Mouse (Mus musculus): ENCODE results near the gene E2f1. TPM values are rescaled to one million over a fixed set of nuclear protein-coding genes. Genes with fewer than 3 reads are reported as not detected.

The E2f1 gene
- polyA plus RNA-seq (2015; fragmentation: Nextera tagmentation; extraction: Ambion mirVana), result 7.3 and 7.4 TPM in 2 replicates

DNA sequence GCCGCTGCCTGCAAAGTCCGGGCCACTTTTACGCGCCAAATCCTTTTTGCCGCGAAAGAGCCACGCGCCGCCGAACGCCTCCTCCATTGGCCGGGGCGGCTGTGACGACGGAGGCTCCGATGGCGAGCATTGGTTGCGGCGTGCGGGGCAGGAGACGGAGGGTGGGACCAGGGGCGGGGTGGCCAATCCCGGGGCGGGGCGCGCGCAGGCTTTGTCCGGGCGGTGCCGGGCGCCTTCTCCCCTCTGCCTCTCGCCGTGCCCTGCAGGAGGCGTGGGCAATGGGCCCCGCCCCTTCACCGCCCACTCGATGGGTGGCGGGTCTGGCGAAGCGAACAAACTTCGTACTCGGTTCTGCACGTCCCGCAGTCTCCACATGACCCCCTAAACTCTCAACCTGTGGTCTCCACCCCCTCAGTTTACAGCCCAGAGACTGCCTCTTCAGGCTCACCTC, at the start of gene E2f1:
Gene E2f1, minus strand, starts transcription at position 57 of the 451 bp plus-strand sequence.
- DNase-seq, result peak; percentile 99
- TF ChIP-seq EP300 (IDR thresholded peaks at IDR 0.05; ENCODE audit: low read depth) (no peak), CTCF (IDR thresholded peaks at IDR 0.05; ENCODE audit: low read depth) (peak; percentile 33)

DNA sequence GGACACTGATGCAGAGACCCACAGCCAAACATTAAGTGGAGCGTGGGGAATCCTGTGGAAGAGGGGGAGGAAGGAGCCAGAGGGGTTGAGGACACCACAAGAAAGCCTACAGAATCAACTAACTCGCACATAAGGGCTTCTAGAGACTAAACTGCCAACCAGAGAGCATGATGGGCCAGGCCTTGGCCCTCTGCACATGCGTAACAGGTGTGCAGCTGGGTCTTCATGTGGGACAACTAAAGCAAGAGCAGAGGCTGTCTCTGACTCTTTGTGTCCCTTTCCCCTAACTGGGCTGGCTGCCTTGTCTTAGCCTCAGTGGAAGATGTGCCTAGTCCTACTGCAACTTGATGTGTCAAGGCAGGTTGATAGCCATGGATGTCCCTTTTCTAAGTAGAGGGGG, 47.4 kb upstream of the E2f1 start:
- H3K4me2 ChIP-seq (ENCODE audit: low read depth, low read length), result no peak overlapping the region
- DNase-seq (no peak), ATAC-seq (no peak)
- H3K4me3 ChIP-seq (ENCODE audit: low read depth, low read length), result no peak overlapping the region
- TF ChIP-seq CTCF (IDR thresholded peaks at IDR 0.05; ENCODE audit: low read depth) (no peak), EP300 (IDR thresholded peaks at IDR 0.05; ENCODE audit: low read depth) (no peak)
- H3K27me3 ChIP-seq (ENCODE audit: insufficient read depth, low read length), result no peaks in the 10 kb centered on the region
- peaks cover 24% of the 10 kb centered on the region for H3K4me1 ChIP-seq (ENCODE audit: insufficient read depth)
- no peaks in the 10 kb centered on the region for H3K36me3 ChIP-seq (replicated peaks; ENCODE audit: insufficient read depth, low read length)
- no peak overlapping the region for H3K27ac ChIP-seq (ENCODE audit: low read depth)
- 89% methylated on average over 3 of the region's 3 CpGs for WGBS (ENCODE audit: insufficient replicate concordance)
- H3K9ac ChIP-seq (replicated peaks), result no peak overlapping the region
- H3K9me3 ChIP-seq (ENCODE audit: low read length), result no peaks in the 10 kb centered on the region

More for the DNA sequence above, at the start of gene E2f1:
- H3K4me1 ChIP-seq (ENCODE audit: insufficient read depth), result peaks cover 40% of the 10 kb centered on the region
- peak within 1 kb of the TSS; percentile 76 for H3K9ac ChIP-seq (replicated peaks)
- peak within 1 kb of the TSS; percentile 88 for H3K4me3 ChIP-seq (ENCODE audit: low read depth, low read length)
- H3K27ac ChIP-seq (ENCODE audit: low read depth), result peak within 1 kb of the TSS; percentile 90
- ATAC-seq, result peak; percentile 97
- H3K27me3 ChIP-seq (ENCODE audit: insufficient read depth, low read length), result no peaks in the 10 kb centered on the region
- H3K36me3 ChIP-seq (replicated peaks; ENCODE audit: insufficient read depth, low read length), result 0 out of 2 replicates have a peak, but pooled peaks cover 2% of the 10 kb centered on the region
- WGBS (ENCODE audit: insufficient replicate concordance), result 1% methylated on average over 24 of the region's 44 CpGs
- H3K9me3 ChIP-seq (ENCODE audit: low read length), result no peaks in the 10 kb centered on the region
- H3K4me2 ChIP-seq (ENCODE audit: low read depth, low read length), result peak within 1 kb of the TSS; percentile 98

DNA sequence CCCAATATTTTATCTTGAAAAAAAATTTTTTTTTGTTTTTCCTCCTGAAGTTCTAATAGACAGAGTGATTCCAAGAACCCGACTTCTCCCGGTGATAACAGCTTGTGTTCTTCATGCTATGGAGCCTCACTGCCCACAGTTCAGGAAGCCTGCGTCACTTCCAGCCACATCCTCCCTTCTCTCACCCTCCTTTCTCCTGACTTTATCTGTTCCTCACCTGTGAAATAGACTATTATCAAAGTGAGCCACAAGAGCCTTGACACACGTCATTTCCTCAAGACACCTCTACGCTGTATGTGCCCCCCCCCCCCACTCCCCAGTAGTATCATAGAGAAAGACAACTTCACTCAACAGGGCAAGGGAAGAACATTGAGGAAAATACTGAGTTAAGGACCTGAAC, 46.0 kb upstream of the E2f1 start:
- H3K4me2 ChIP-seq (ENCODE audit: low read depth, low read length), result peak overlapping the region; percentile 50
- no peak for DNase-seq
- H3K4me3 ChIP-seq (ENCODE audit: low read depth, low read length), result no peak overlapping the region
- no peaks in the 10 kb centered on the region for H3K36me3 ChIP-seq (replicated peaks; ENCODE audit: insufficient read depth, low read length)
- ATAC-seq, result no peak
- no peaks in the 10 kb centered on the region for H3K27me3 ChIP-seq (ENCODE audit: insufficient read depth, low read length)
- 41% methylated on average over 5 of the region's 5 CpGs for WGBS (ENCODE audit: insufficient replicate concordance)
- H3K9me3 ChIP-seq (ENCODE audit: low read length), result no peaks in the 10 kb centered on the region
- peaks cover 26% of the 10 kb centered on the region for H3K4me1 ChIP-seq (ENCODE audit: insufficient read depth)
- H3K27ac ChIP-seq (ENCODE audit: low read depth), result peak overlapping the region; percentile 39; the same call in 1 of the 2 replicates
- TF ChIP-seq CTCF (IDR thresholded peaks at IDR 0.05; ENCODE audit: low read depth), result no peak
- TF ChIP-seq EP300 (IDR thresholded peaks at IDR 0.05; ENCODE audit: low read depth), result no peak
- no peak overlapping the region for H3K9ac ChIP-seq (replicated peaks)

GRCm38 (mm10) chr2:154614841-154615576, 45.3 kb upstream of the E2f1 start:
- WGBS (ENCODE audit: insufficient replicate concordance), result 55% methylated on average over 19 of the region's 19 CpGs
- Histone ChIP-seq H3K9me3 (ENCODE audit: low read length) (no peaks in the 10 kb centered on the region), H3K36me3 (replicated peaks; ENCODE audit: insufficient read depth, low read length) (no peaks in the 10 kb centered on the region), H3K4me3 (ENCODE audit: low read depth, low read length) (no peak overlapping the region), H3K4me2 (ENCODE audit: low read depth, low read length) (peak overlapping the region; percentile 50), H3K27ac (ENCODE audit: low read depth) (peak overlapping the region; percentile 39; the same call in 1 of the 2 replicates), H3K4me1 (ENCODE audit: insufficient read depth) (peaks cover 30% of the 10 kb centered on the region), H3K9ac (replicated peaks) (no peak overlapping the region), H3K27me3 (ENCODE audit: insufficient read depth, low read length) (no peaks in the 10 kb centered on the region)
- no peak for TF ChIP-seq CTCF (IDR thresholded peaks at IDR 0.05; ENCODE audit: low read depth)
- TF ChIP-seq EP300 (IDR thresholded peaks at IDR 0.05; ENCODE audit: low read depth), result no peak
- DNase-seq (no peak), ATAC-seq (no peak)

DNA sequence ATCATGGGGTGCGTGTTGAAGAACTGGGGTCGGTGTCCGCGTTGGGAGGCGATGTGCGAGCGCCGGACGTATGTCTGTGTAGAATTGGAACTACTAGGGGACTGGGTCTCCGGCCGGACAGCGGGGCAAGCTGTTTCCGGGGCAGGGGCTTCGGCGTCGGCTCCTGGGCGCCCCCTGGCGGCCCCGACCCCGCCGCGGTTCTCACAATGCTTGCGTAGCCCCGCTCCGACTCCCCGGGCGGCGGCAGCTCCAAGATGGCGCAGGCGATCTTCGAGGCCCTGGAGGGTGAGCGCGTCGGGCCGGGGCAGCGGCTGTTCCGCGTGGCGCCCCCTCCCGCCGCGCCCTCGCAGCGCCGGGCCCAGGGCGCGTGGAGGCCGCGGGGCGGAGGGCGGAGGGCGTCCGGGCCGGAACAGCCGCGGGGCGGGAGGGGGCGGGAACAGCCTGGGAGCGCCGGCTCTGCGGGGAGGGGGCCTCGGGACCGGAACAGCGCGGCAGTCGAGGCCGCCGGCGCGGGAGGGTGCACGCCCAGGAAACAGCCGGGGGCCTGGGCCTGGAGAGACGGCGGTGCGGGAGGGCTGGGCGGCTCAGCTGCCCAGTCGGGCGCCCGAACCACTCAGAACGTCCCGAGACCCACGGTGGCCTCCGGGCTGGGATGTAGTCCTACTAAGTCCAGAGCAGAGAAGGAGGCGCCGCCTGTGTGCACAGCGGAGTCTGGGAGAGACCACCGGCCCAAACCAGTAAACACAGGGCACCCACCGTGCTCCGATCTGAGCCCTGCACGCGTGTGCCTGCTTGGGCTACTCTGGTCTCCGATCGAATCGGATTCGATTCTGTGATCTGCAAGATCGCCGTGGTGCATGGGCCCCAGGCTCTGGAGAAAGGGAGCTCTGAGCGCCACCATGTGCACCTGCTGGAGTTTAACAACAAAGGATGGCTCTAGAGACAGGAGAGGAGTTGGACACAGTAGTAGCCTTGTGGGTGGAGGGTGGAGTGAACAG, 43.7 kb upstream of the E2f1 start, which contains the start of the genes Zfp341 and 4930519P11Rik:
Gene Zfp341, plus strand, starts transcription at position 180 of the 998 bp plus-strand sequence.
Gene 4930519P11Rik, minus strand, starts transcription at position 320 of the 998 bp plus-strand sequence.
- ATAC-seq (peak; percentile 86), DNase-seq (peak; percentile 92)
- peak within 1 kb of the TSS; percentile 93 for H3K4me2 ChIP-seq (ENCODE audit: low read depth, low read length)
- H3K27ac ChIP-seq (ENCODE audit: low read depth), result peak within 1 kb of the TSS; percentile 91
- no peaks in the 10 kb centered on the region for H3K27me3 ChIP-seq (ENCODE audit: insufficient read depth, low read length)
- WGBS (ENCODE audit: insufficient replicate concordance), result under 1% methylated on average over 65 of the region's 98 CpGs
- no peaks in the 10 kb centered on the region for H3K9me3 ChIP-seq (ENCODE audit: low read length)
- H3K9ac ChIP-seq (replicated peaks), result peak within 1 kb of the TSS; percentile 78
- TF ChIP-seq EP300 (IDR thresholded peaks at IDR 0.05; ENCODE audit: low read depth) (no peak), CTCF (IDR thresholded peaks at IDR 0.05; ENCODE audit: low read depth) (peak; percentile 87)
- H3K4me1 ChIP-seq (ENCODE audit: insufficient read depth), result peaks cover 36% of the 10 kb centered on the region
- no peaks in the 10 kb centered on the region for H3K36me3 ChIP-seq (replicated peaks; ENCODE audit: insufficient read depth, low read length)
- H3K4me3 ChIP-seq (ENCODE audit: low read depth, low read length), result peak within 1 kb of the TSS; percentile 62

Data from liver, postnatal 0 days (tissue).